Mouse (Mus musculus): ENCODE data around the gene Rfc1. TPM values are rescaled to one million over a fixed set of nuclear protein-coding genes. Genes with fewer than 3 reads are reported as not detected.
A peak's percentile ranks its signal among the peaks of the same experiment; 100 is the strongest.

The Rfc1 gene
- 10 to 100 TPM; 33.2 to 38.2 TPM for total RNA-seq (2021)
- long read RNA-seq, experiment 1, full-length matches to known transcripts: 15 of 19 reads
- long read RNA-seq, experiment 1, partial matches to known transcripts: 0 of 19 reads
- long read RNA-seq, experiment 1, other reads (novel, unspliced or antisense): 4 of 19 reads
- long read RNA-seq, experiment 2, full-length matches to known transcripts: 25 of 39 reads
- long read RNA-seq, experiment 2, partial matches to known transcripts: 8 of 39 reads
- long read RNA-seq, experiment 2, other reads (novel, unspliced or antisense): 6 of 39 reads

GRCm38 (mm10) chr5:65335298-65336074 lies at the start of gene Rfc1:
TSS of gene Rfc1 (minus strand) at chr5:65335670.
- peak within 1 kb of the TSS; percentile 87 for H3K4me3 ChIP-seq
- peak; percentile 88 to 90 for DNase-seq (ENCODE audit: low spot score in 2 of 2)
- 0 out of 2 replicates have a peak, but pooled peaks have one; percentile 15 for TF ChIP-seq CTCF (conservative IDR thresholded peaks at IDR 0.05)
- peak within 1 kb of the TSS; percentile 81 for H3K27ac ChIP-seq

- TF ChIP-seq CTCF (conservative IDR thresholded peaks at IDR 0.05): no peak
- Histone ChIP-seq H3K4me3 (no peak overlapping the region), H3K27ac (no peak overlapping the region)
- no peak for DNase-seq (ENCODE audit: low spot score in 2 of 2)
Measured at GRCm38 (mm10) chr5:65374746-65375145, 39.3 kb upstream of the Rfc1 start.

GRCm38 (mm10) chr5:65371551-65371950 lies 36.1 kb upstream of the Rfc1 start:
- DNase-seq (ENCODE audit: low spot score in 2 of 2): no peak
- H3K4me3 ChIP-seq: no peak overlapping the region
- no peak for TF ChIP-seq CTCF (conservative IDR thresholded peaks at IDR 0.05)

GRCm38 (mm10) chr5:65367837-65368236 lies 32.4 kb upstream of the Rfc1 start:
- H3K27ac ChIP-seq: no peak overlapping the region
- H3K4me3 ChIP-seq: no peak overlapping the region
- no peak for DNase-seq (ENCODE audit: low spot score in 2 of 2)
- TF ChIP-seq CTCF (conservative IDR thresholded peaks at IDR 0.05): no peak

More at GRCm38 (mm10) chr5:65371551-65371950, 36.1 kb upstream of the Rfc1 start:
- H3K27ac ChIP-seq: no peak overlapping the region

- no peak for DNase-seq (ENCODE audit: low spot score in 2 of 2)
- TF ChIP-seq CTCF (conservative IDR thresholded peaks at IDR 0.05): no peak
- Histone ChIP-seq H3K4me3 (no peak overlapping the region), H3K27ac (no peak overlapping the region)
Measured at GRCm38 (mm10) chr5:65357771-65358170, 22.3 kb upstream of the Rfc1 start.

GRCm38 (mm10) chr5:65356851-65357250 lies 21.4 kb upstream of the Rfc1 start:
- DNase-seq (ENCODE audit: low spot score in 2 of 2): no peak
- Histone ChIP-seq H3K4me3 (no peak overlapping the region), H3K27ac (no peak overlapping the region)
- no peak for TF ChIP-seq CTCF (conservative IDR thresholded peaks at IDR 0.05)

- Histone ChIP-seq H3K27ac (no peak overlapping the region), H3K4me3 (no peak overlapping the region)
- DNase-seq (ENCODE audit: low spot score in 2 of 2): no peak
- peak; percentile 36 for TF ChIP-seq CTCF (conservative IDR thresholded peaks at IDR 0.05)
Measured at GRCm38 (mm10) chr5:65354985-65355384, 19.5 kb upstream of the Rfc1 start.

- TF ChIP-seq CTCF (conservative IDR thresholded peaks at IDR 0.05): no peak
- H3K4me3 ChIP-seq: no peak overlapping the region
- no peak overlapping the region for H3K27ac ChIP-seq
- no peak for DNase-seq (ENCODE audit: low spot score in 2 of 2)
Measured at GRCm38 (mm10) chr5:65354097-65354496, 18.6 kb upstream of the Rfc1 start.

GRCm38 (mm10) chr5:65350508-65350907 lies 15.0 kb upstream of the Rfc1 start:
- DNase-seq (ENCODE audit: low spot score in 2 of 2): no peak
- H3K4me3 ChIP-seq: no peak overlapping the region
- TF ChIP-seq CTCF (conservative IDR thresholded peaks at IDR 0.05): no peak
- no peak overlapping the region for H3K27ac ChIP-seq

- H3K4me3 ChIP-seq: no peak within 1 kb of the TSS
- DNase-seq (ENCODE audit: low spot score in 2 of 2): no peak
- no peak for TF ChIP-seq CTCF (conservative IDR thresholded peaks at IDR 0.05)
- H3K27ac ChIP-seq: no peak within 1 kb of the TSS
Measured at GRCm38 (mm10) chr5:65348168-65348567, 12.7 kb upstream of the Rfc1 start, which contains the start of gene Klb. TSS of gene Klb (plus strand) at chr5:65348314.

- Histone ChIP-seq H3K27ac (no peak overlapping the region), H3K4me3 (no peak overlapping the region)
- no peak for DNase-seq (ENCODE audit: low spot score in 2 of 2)
- no peak for TF ChIP-seq CTCF (conservative IDR thresholded peaks at IDR 0.05)
Measured at GRCm38 (mm10) chr5:65340167-65340566, 4.7 kb upstream of the Rfc1 start.

- Histone ChIP-seq H3K4me3 (no peak overlapping the region), H3K27ac (no peak overlapping the region)
- TF ChIP-seq CTCF (conservative IDR thresholded peaks at IDR 0.05): peak; percentile 68
- DNase-seq (ENCODE audit: low spot score in 2 of 2): no peak
Measured at GRCm38 (mm10) chr5:65338394-65338793, 2.9 kb upstream of the Rfc1 start.

GRCm38 (mm10) chr5:65336075-65336355 lies 545 bp upstream of the Rfc1 start:
- no peak for DNase-seq (ENCODE audit: low spot score in 2 of 2)
- TF ChIP-seq CTCF (conservative IDR thresholded peaks at IDR 0.05): no peak
- Histone ChIP-seq H3K27ac (peak overlapping the region; percentile 81), H3K4me3 (peak overlapping the region; percentile 87)

GRCm38 (mm10) chr5:65334788-65335187 lies 682 bp downstream of the Rfc1 start:
- Histone ChIP-seq H3K4me3 (peak overlapping the region; percentile 87), H3K27ac (peak overlapping the region; percentile 81; the same call in 1 of the 2 replicates)

More at GRCm38 (mm10) chr5:65334788-65335187, 682 bp downstream of the Rfc1 start:
- no peak for DNase-seq (ENCODE audit: low spot score in 2 of 2)
- TF ChIP-seq CTCF (conservative IDR thresholded peaks at IDR 0.05): no peak

Measured in layer of hippocampus, adult 2 months (tissue).